Mouse (Mus musculus): ENCODE results near the gene Shank2.

Shank2 gene

DNA sequence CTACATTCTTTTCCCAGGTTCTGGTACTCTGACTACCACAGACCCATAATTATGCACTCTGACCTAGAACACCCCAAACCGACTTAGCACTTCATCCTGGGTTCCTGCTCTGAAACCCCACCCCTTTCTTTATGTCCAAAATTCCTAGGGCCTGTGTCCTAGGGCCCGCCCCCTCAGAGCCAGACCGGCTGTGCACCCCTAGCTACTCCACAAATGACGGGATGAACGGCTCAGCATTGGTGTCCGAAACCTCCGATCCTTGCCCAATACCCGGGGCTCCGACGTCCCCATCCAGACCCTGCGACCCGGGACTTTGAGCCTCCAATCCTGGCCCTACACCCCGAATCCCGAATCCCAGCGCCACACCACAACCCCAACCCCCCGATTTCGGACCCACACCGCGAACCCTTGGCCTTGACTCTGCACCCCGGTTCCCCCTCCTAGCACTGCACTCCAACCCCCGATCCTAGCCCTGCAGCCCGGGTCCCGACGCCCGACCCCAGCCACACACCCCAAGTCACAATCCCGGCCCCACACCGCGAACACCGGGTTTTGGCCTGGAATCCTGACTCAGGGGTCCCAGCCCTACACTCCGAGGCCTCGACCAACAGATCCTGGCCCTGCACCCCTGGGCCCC, 468.3 kb downstream of the Shank2 start:
- no peak for DNase-seq (ENCODE audit: low read depth, low spot score)

DNA sequence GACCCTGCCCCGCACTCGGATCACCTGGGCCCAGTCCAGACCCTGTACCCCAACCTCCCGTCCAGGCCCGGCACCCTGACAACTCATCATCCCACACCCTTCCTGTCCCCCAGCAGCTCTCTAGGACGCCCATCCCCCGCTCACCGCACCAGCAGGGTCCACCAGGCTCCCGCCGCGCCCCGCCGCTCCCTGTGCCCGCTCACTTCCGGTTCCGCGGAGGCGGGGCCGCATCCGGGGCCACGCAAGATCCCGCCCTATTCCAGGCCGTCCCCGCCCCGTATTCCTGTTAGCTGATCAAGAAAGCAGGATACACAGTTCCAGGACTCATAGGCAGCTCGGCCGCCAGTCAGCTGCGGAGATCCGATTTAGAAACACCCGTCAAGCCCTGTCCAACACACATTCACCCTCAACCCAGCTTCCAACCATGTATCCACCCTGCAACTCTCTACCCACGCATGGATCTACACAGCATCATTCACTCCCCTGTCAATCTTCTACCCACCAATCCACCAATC, 468.9 kb downstream of the Shank2 start, which contains the start of gene Cttn:
Cttn (minus strand) TSS at position 465 of the 515 bp plus-strand sequence.
- DNase-seq (ENCODE audit: low read depth, low spot score) = peak; percentile 81

DNA sequence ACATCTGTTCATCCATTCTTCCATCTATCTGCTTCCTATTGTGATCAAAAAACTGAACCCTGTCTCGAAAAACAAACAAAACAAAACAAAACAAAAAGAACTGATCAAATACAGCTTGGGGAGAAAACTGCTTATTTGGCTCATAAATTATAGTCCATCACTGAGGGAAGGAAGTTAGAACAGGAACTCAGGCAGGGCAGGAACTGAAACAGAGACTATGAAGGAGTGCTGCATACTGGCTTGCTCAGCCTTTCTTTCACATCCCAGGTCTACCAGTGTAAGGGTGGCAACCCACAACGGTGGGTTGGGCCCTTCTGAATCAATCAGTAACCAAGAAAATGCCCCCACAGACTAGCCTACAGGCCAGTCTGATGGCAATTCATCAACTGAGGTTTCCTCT, 469.4 kb downstream of the Shank2 start:
- DNase-seq (ENCODE audit: low read depth, low spot score) = no peak

DNA sequence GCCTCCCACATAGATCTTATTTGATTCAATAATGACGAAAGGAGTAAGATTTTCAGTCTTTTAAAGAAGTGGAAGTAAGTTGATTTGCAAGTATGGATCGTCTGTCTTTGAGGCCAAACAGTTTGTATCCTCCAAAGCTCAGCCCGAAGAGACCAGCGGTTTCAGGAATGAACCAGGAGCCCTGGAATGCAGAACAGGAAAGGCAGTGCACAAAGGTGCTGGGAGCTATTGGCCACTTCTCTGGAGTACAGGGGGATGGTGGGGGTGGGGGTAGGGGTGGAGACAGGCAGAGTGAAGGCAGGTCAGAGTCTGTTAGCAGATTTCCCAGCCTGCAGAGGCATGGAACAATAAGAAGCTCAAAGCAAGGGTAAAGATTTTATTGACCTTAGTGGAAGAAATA, 471.8 kb downstream of the Shank2 start:
- no peak for DNase-seq (ENCODE audit: low read depth, low spot score)

All from telencephalon, adult 2 months (tissue).